Mouse (Mus musculus): ENCODE measurements at regions not wholly inside any gene's neighbourhood (a gene's known extent, or its start where the extent isn't known, plus 50 kb on each side); places are given as distances from the start of the nearest gene placed in this dataset.

DNA sequence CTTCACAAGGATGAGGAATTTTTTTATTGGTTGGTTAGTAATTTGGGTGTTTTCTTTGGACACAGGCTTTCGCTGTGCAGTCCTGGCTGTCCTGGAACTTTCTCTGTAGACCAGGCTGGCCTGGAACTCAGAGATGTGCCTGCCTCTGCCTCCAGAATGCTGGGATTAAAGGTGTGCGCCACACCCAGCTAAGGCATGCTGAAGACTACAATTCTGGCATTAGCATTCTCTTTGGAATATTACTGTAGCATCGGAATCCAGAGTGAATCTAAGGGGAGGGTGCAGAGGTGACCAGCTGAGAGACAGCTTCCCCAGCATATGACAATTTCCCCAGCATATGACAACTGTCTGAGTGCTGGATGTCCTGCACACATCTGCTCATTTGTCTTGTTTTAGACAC lies 197.4 kb downstream of the Enc1 start:
- no peak for ATAC-seq (ENCODE audit: insufficient number of reproducible peaks, insufficient read depth, low FRiP score, low TSS enrichment)
- 92% methylated on average over 3 of the region's 3 CpGs for WGBS
- no peak overlapping the region for H3K9ac ChIP-seq

DNA sequence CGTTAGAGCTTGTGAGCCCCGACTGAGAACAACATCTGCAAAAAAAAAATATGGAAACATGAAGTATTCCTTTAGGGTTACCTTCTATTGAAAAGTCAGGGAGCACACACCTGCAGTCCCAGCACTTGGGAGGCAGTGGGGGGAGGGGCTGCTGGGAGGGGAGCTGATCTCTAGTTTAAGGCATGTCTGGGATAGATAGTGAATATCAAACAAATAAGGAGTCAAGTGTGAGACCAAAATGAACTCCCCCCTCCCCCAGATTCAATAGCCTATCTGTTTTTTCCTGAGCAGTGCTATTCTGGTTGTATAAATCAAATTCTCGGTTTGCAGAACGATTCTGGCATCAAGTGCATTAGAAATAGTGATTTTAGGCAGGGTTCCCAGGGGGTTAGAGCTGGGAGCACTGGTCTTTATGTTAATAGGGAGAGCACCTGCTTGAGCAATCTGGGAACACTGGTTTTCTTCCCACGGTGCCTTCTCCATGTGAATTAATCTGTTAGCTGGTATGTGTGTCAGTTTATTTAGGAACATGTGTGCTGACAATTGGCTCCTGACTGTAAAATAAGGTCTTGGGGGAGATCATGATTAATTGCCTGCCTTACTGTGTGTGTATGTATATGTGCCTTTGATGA lies 195.9 kb downstream of the Enc1 start:
- peak overlapping the region; percentile 67; the same call in 1 of the 2 replicates for H3K4me2 ChIP-seq (replicated peaks)
- H3K36me3 ChIP-seq = no peaks in the 10 kb centered on the region
- WGBS = 30% methylated on average over 5 of the region's 5 CpGs
- ATAC-seq (ENCODE audit: insufficient number of reproducible peaks, insufficient read depth, low FRiP score, low TSS enrichment) = no peak
- H3K27me3 ChIP-seq = no peaks in the 10 kb centered on the region
- peak overlapping the region; percentile 81 for H3K27ac ChIP-seq
- no peaks in the 10 kb centered on the region for H3K9me3 ChIP-seq
- peaks cover 55% of the 10 kb centered on the region for H3K4me1 ChIP-seq
- no peak overlapping the region for H3K4me3 ChIP-seq
- H3K9ac ChIP-seq = 0 out of 2 replicates have a peak overlapping the region, but pooled peaks have one; percentile 28

More for the DNA sequence above, 197.4 kb downstream of the Enc1 start:
- Histone ChIP-seq H3K4me1 (peaks cover 63% of the 10 kb centered on the region), H3K4me3 (no peak overlapping the region), H3K27ac (peak overlapping the region; percentile 67; the same call in 1 of the 2 replicates), H3K36me3 (no peaks in the 10 kb centered on the region), H3K9me3 (no peaks in the 10 kb centered on the region), H3K4me2 (replicated peaks) (no peak overlapping the region), H3K27me3 (no peaks in the 10 kb centered on the region)

DNA sequence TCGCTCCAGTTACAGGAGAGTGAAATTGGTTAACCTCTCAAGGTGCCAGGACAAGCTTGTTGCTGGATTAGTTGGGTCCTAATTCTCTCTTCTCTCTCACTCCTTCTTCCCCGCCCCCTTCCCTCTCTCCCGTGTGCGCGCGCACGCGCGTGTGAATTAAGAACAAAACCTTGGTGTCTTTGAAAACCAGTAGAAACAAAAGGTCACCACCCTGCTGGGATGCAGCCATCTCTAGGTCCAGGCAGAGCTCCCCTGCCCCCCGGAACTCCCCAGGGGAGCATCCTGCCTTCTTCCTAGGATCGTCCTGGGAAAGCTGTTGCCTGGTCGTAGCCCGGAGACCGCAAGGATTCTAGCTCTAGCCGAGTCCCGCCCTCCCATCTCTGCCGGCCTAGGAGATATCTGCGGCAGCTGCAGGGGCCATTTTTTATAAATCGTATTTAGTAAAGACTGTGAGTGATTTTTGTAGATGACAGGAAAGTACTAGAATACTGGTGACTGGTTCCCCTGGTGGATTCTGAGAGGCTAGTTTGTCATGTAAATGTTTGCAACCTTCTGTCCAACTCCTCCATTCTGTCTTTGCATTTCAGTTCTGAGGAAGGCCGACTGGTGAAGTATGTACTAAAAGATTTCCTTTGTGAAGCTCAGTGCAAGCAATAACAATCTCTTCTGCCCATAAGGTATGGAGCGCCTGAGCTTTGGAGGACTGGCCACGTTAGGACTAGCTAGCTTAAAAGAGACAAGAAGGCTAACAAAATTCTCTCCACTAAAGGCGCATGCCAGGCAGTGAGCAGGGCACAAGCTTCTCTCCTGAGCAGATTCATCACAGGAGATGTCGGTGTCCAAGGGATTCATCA lies 195.2 kb downstream of the Enc1 start:
- 3% methylated on average over 24 of the region's 24 CpGs for WGBS
- peaks cover 49% of the 10 kb centered on the region for H3K4me1 ChIP-seq
- no peaks in the 10 kb centered on the region for H3K9me3 ChIP-seq
- H3K4me2 ChIP-seq (replicated peaks) = peak overlapping the region; percentile 67
- peak overlapping the region; percentile 81 for H3K27ac ChIP-seq
- H3K9ac ChIP-seq = peak overlapping the region; percentile 28; the same call in 1 of the 2 replicates
- ATAC-seq (ENCODE audit: insufficient number of reproducible peaks, insufficient read depth, low FRiP score, low TSS enrichment) = 0 out of 2 replicates have a peak, but pooled peaks have one; percentile 4
- H3K4me3 ChIP-seq = peak overlapping the region; percentile 36
- no peaks in the 10 kb centered on the region for H3K36me3 ChIP-seq
- no peaks in the 10 kb centered on the region for H3K27me3 ChIP-seq

DNA sequence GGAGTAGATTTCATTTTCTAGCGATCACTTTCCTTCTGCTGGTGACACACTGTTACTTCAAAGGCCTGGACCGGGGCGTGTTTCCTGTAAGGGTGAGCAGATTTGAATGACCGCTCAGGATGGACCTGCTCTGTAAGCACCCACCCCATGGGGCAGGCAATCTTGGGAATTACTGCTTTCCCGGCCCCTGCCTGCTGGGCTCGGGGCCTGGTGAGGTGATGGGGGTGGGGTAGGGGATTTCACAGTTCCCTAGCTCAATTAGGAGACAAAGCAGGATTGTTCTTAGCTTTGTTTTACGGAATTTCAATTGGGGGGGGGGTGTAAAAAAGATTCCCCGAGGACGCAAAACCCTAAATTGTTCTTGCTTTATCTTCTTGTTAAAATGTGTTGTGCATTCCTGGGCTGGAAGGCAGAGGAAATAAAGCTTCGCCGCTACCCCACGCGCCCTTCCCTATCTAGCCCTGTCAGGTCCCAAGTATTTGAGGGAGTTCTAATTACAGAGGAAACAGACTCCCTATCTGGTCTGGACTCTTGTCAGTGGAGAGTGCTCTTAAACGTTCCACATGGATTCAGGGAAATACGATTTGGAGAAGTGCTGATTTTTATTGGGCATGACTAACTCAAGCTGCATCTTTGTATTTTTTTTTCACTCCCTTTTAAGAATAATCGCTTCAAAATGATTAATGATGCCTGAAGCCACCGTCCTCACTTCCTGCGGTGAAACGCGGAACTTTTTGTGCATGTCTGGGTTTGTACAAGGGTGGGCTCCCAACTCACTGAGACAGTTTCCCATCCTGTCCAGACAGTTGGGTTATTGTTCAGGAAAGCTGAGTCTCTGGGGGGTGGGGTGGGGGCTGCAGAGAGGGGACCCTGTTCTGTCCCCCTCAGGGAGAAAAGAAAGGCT lies 194.3 kb downstream of the Enc1 start:
- H3K27ac ChIP-seq = peak overlapping the region; percentile 81
- H3K4me3 ChIP-seq = peak overlapping the region; percentile 36
- peak; percentile 67; the same call in 1 of the 2 replicates for ATAC-seq (ENCODE audit: insufficient number of reproducible peaks, insufficient read depth, low FRiP score, low TSS enrichment)
- peaks cover 44% of the 10 kb centered on the region for H3K4me1 ChIP-seq
- H3K4me2 ChIP-seq (replicated peaks) = peak overlapping the region; percentile 67
- WGBS = 2% methylated on average over 20 of the region's 20 CpGs
- H3K27me3 ChIP-seq = no peaks in the 10 kb centered on the region
- H3K36me3 ChIP-seq = no peaks in the 10 kb centered on the region
- H3K9ac ChIP-seq = no peak overlapping the region
- no peaks in the 10 kb centered on the region for H3K9me3 ChIP-seq

DNA sequence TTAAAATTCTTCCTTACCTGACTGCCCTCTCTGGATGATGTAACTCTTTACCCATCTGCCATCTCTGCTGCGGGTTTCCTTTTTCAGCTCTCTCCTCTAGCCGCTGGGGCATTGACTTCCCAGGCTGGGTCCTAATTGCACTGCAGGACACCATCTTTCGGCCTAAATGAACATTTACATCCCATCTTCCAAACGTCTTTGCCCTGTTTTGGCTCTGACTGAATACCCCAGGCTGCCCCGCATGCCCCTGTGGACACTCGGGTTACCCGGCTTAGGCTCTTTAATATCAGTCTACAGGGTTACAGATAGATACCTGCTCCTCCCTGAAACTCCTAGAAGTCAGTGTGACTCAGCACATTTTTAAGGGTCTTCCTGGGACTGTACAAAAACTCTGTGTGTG lies 193.3 kb downstream of the Enc1 start:
- Histone ChIP-seq H3K4me3 (no peak overlapping the region), H3K4me1 (peaks cover 33% of the 10 kb centered on the region), H3K4me2 (replicated peaks) (no peak overlapping the region), H3K27ac (no peak overlapping the region), H3K9me3 (no peaks in the 10 kb centered on the region), H3K36me3 (no peaks in the 10 kb centered on the region), H3K27me3 (no peaks in the 10 kb centered on the region), H3K9ac (no peak overlapping the region)
- ATAC-seq (ENCODE audit: insufficient number of reproducible peaks, insufficient read depth, low FRiP score, low TSS enrichment) = no peak
- whole genome bisulfite sequencing = 39% methylated on average over 7 of the region's 7 CpGs

DNA sequence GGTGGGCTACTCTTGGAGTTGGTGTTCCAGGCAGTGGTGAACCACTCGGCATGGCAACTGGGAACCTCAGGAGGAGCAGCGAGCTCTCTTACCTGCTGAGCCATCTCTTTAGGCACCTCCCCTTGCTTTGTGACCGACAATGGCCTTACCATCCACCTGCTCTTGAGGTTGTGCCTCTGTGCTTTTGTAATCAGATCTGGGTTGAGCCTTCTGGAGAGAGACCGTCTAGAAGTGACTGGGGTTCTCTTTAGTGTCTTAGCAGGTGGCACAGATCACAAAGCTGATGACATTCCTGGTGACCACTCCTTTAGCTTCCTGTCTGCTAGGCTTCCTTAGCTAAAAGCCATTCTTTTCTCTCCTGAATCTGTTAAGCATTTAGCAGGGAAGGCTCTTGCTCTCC lies 191.7 kb downstream of the Enc1 start:
- Histone ChIP-seq H3K4me1 (peaks cover 26% of the 10 kb centered on the region), H3K27ac (no peak overlapping the region)

DNA sequence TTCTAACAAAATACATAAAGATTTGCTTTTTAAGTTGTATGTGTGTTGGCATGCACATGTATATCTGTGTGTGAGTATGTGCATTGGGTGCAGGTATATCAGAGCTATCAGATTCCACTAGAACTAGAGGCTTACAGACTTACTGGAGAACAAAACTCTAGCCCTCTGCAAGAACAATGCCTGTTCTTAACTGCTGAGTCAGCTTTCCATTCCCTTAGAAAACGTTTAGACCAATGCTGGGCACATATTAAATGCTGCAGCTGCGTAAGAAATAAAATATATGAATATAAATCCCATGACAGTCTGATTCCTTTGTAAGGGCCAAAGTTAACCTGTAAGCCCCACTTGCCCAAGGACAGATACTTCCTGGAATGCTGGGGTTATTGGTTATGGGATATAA lies 190.0 kb downstream of the Enc1 start:
- Histone ChIP-seq H3K27ac (no peak overlapping the region), H3K4me1 (peaks cover 16% of the 10 kb centered on the region), H3K4me3 (no peak overlapping the region), H3K9ac (no peak overlapping the region), H3K36me3 (no peaks in the 10 kb centered on the region), H3K9me3 (no peaks in the 10 kb centered on the region), H3K27me3 (no peaks in the 10 kb centered on the region), H3K4me2 (replicated peaks) (no peak overlapping the region)
- 56% methylated on average over 2 of the region's 2 CpGs for WGBS
- no peak for ATAC-seq (ENCODE audit: insufficient number of reproducible peaks, insufficient read depth, low FRiP score, low TSS enrichment)

More for the DNA sequence above, 191.7 kb downstream of the Enc1 start:
- no peaks in the 10 kb centered on the region for H3K36me3 ChIP-seq
- no peak overlapping the region for H3K4me2 ChIP-seq (replicated peaks)
- WGBS = 36% methylated on average over 4 of the region's 4 CpGs
- no peak for ATAC-seq (ENCODE audit: insufficient number of reproducible peaks, insufficient read depth, low FRiP score, low TSS enrichment)
- no peak overlapping the region for H3K4me3 ChIP-seq
- H3K27me3 ChIP-seq = no peaks in the 10 kb centered on the region
- no peaks in the 10 kb centered on the region for H3K9me3 ChIP-seq
- no peak overlapping the region for H3K9ac ChIP-seq

DNA sequence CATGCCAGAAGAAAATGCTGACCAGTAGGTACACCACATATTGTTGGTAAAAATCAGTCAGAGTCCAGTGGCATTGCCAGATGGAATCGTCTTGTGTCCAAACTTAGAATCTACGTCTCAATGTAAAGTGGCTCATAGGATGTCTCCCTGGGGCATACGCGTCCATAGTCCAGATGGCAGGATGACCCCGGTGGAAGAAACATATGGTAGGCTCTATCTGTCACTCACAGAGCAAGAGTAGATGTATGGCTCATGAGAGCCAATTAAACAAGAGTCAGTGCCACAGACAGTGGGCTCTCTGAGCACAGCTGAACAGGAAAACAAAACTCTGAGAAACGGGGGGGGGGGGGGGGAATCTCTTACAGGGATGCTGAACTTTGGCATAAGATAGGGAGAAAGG lies 187.3 kb downstream of the Enc1 start:
- Histone ChIP-seq H3K27me3 (no peaks in the 10 kb centered on the region), H3K9me3 (no peaks in the 10 kb centered on the region), H3K9ac (no peak overlapping the region), H3K4me1 (peaks cover 17% of the 10 kb centered on the region), H3K4me3 (no peak overlapping the region), H3K27ac (no peak overlapping the region), H3K36me3 (no peaks in the 10 kb centered on the region), H3K4me2 (replicated peaks) (no peak overlapping the region)
- WGBS = 52% methylated on average over 6 of the region's 6 CpGs
- ATAC-seq (ENCODE audit: insufficient number of reproducible peaks, insufficient read depth, low FRiP score, low TSS enrichment) = no peak

DNA sequence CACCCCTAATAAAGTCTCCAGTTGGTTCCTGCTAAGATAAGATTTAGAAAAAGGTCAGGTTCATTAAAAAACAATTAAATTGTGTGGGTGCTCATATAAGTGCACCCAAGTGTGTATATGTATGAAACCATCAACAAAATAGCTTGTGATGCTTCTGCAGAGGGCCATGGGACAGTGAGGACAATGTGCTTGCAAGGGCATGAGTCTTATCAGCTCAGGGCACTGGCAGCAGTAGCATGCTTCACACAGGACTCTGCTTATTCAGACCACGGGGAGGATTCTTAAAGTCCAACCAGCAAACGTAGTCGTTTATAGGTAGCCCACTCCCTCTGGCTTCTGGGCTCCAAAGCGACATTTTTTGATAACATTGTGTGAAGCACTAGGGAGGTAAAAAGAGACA lies 186.6 kb downstream of the Enc1 start:
- WGBS = 68% methylated on average over 4 of the region's 4 CpGs
- Histone ChIP-seq H3K4me1 (peaks cover 17% of the 10 kb centered on the region), H3K9ac (no peak overlapping the region), H3K4me2 (replicated peaks) (no peak overlapping the region), H3K36me3 (no peaks in the 10 kb centered on the region), H3K9me3 (no peaks in the 10 kb centered on the region), H3K27ac (no peak overlapping the region), H3K27me3 (no peaks in the 10 kb centered on the region), H3K4me3 (no peak overlapping the region)
- ATAC-seq (ENCODE audit: insufficient number of reproducible peaks, insufficient read depth, low FRiP score, low TSS enrichment) = no peak

DNA sequence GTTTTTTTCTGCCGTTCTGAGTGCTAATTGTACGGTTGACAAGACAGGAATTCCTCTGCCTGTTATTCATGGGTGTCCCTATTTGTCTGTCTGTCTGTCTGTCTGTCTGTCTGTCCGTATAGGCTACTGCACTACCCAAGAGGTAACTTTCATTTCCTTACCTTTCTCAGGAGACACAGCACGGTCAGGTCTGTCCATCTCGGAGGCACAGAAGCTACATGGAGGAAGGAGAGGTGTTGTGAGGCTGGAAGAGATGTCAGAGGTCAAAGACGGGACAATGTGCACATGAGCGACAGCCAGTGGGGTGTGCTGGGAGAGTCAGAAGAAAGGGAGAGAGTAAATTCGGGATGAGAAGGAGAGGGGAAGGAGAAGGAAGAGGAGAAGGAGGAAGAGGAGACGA lies 184.8 kb downstream of the Enc1 start:
- Histone ChIP-seq H3K4me2 (replicated peaks) (no peak overlapping the region), H3K4me3 (no peak overlapping the region), H3K9ac (no peak overlapping the region), H3K36me3 (no peaks in the 10 kb centered on the region), H3K27me3 (no peaks in the 10 kb centered on the region), H3K9me3 (no peaks in the 10 kb centered on the region), H3K4me1 (peaks cover 17% of the 10 kb centered on the region), H3K27ac (no peak overlapping the region)
- WGBS = 82% methylated on average over 9 of the region's 9 CpGs
- no peak for ATAC-seq (ENCODE audit: insufficient number of reproducible peaks, insufficient read depth, low FRiP score, low TSS enrichment)

DNA sequence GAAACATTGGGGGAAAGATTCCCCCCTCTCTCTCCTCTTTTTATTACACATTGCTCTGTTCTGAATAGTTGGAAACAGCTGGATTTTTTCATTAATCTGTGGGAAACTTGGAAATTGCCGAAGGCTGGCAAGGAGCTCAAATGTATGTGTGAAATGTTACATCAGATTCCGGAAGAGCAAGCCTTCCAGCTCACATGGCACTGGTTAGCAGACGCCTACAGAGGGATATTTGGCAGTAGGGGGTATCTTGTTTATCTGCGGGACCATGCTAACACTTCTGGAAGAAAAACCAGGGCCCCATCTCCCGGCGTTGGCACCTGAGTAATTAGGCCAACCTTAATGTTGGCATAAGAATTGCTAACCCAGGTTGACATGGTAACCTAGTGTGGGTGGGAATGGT lies 183.0 kb downstream of the Enc1 start:
- ATAC-seq (ENCODE audit: insufficient number of reproducible peaks, insufficient read depth, low FRiP score, low TSS enrichment) = no peak
- H3K27ac ChIP-seq = peak overlapping the region; percentile 36; the same call in 1 of the 2 replicates
- no peaks in the 10 kb centered on the region for H3K36me3 ChIP-seq
- H3K9me3 ChIP-seq = no peaks in the 10 kb centered on the region
- peaks cover 17% of the 10 kb centered on the region for H3K4me1 ChIP-seq
- H3K4me2 ChIP-seq (replicated peaks) = no peak overlapping the region
- 49% methylated on average over 6 of the region's 6 CpGs for WGBS
- no peaks in the 10 kb centered on the region for H3K27me3 ChIP-seq
- no peak overlapping the region for H3K4me3 ChIP-seq
- no peak overlapping the region for H3K9ac ChIP-seq
